Mouse (Mus musculus) midbrain, embryonic 16.5 days (tissue): Measurements from ENCODE around the gene Babam1. TPM values are rescaled to one million over a fixed set of nuclear protein-coding genes. Genes with fewer than 3 reads are reported as not detected.

ENCODE experiments used
- ATAC-seq: fragments of 200-750 bp; cut with Nextera tagmentation; 2 replicates; pipeline ENCODE4 v1.8.0; 2017; ENCODE audit warnings: moderate TSS enrichment
- H3K27ac ChIP-seq: fragments of 300-500 bp; sonication (generic); 2 replicates; pipeline ENCODE4 v1.5.1; 2014; ENCODE audit warnings: mild to moderate bottlenecking, low read length, mixed read lengths
- H3K27me3 ChIP-seq: fragments of 300-500 bp; sonication (generic); 2 replicates; pipeline ENCODE4 v1.6.1; 2014; ENCODE audit warnings: low read depth, low read length, mixed read lengths; ENCODE audit not compliant: control insufficient read depth, insufficient read depth
- H3K36me3 ChIP-seq: fragments of 300-500 bp; sonication (generic); 2 replicates; pipeline ENCODE4 v1.6.1; 2014; ENCODE audit warnings: mild to moderate bottlenecking, low read length, moderate library complexity, mixed read lengths; ENCODE audit not compliant: control insufficient read depth, insufficient read depth
- H3K4me1 ChIP-seq: fragments of 300-500 bp; sonication (generic); 2 replicates; pipeline ENCODE4 v1.6.1; 2014; ENCODE audit warnings: mild to moderate bottlenecking, low read length, mixed read lengths; ENCODE audit not compliant: control insufficient read depth, insufficient read depth
- H3K4me2 ChIP-seq: fragments of 300-500 bp; sonication (generic); 2 replicates; pipeline ENCODE4 v1.6.1; 2014; ENCODE audit warnings: mild to moderate bottlenecking, low read length, mixed read lengths
- H3K4me3 ChIP-seq: fragments of 300-500 bp; sonication (generic); 2 replicates; pipeline ENCODE4 v1.5.1; 2014; ENCODE audit warnings: low read depth, mild to moderate bottlenecking, low read length, moderate library complexity, mixed read lengths
- H3K9ac ChIP-seq: fragments of 300-500 bp; sonication (generic); 2 replicates; pipeline ENCODE4 v1.6.1; 2014; ENCODE audit warnings: low read depth, low read length, mixed read lengths
- H3K9me3 ChIP-seq: fragments of 300-500 bp; sonication (generic); replicated peaks from 2 replicates; pipeline ENCODE4 v1.6.1; 2014; ENCODE audit warnings: mild to moderate bottlenecking, low read length, mixed read lengths; ENCODE audit not compliant: control insufficient read depth, poor library complexity, severe bottlenecking
- WGBS: fragments of 180-500 bp; shearing (Covaris S2); extraction: QIAGEN DNeasy Blood & Tissue Kit; methylation state at CpG from one replicate; pipeline ENCODE4 v1.1.7; 2014; 5-methylcytosine and 5-hydroxymethylcytosine counted together
- polyA plus RNA-seq: library from polyadenylated mRNA; unstranded; fragments of >200 nt; fragmentation: Nextera tagmentation; extraction: Ambion mirVana; gene quantifications from 2 replicates; pipeline ENCODE4 v1.2.1, GENCODE M21; 2015

Babam1 gene
- polyA plus RNA-seq, 1 experiment from 2014 or later = 89.8 TPM

DNA sequence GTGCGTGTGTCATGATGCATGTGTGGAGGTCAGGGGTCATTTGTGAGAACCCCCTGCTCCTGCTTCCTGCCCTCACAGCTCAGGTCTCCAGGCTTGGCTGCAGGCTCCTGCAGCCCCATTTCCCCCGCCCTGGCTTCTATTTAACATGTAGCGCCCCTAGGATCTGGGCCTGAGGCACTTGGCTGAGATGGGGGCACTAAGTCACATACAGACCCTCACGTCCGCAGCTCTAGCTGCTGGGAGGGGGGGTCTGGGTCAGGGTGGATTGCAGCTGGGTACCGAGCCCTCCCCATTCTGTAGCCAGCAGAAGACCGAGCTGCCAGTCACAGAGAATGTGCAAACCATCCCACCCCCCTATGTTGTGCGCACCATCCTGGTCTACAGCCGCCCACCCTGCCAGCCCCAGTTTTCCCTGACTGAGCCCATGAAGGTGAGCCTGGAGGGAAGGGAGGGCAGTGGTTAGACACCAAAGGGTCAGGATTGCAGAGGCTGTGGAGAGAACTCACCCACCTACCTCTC, 5.8 kb downstream of the Babam1 start:
- Histone ChIP-seq H3K4me2 (no peak overlapping the region), H3K4me3 (no peak overlapping the region), H3K4me1 (peaks cover 17% of the 10 kb centered on the region), H3K9ac (no peak overlapping the region), H3K27me3 (no peaks in the 10 kb centered on the region), H3K36me3 (peaks cover 4% of the 10 kb centered on the region; the same call in 1 of the 2 replicates), H3K27ac (no peak overlapping the region), H3K9me3 (no peaks in the 10 kb centered on the region)
- 88% methylated on average over 9 of the region's 9 CpGs for WGBS
- no peak for ATAC-seq

DNA sequence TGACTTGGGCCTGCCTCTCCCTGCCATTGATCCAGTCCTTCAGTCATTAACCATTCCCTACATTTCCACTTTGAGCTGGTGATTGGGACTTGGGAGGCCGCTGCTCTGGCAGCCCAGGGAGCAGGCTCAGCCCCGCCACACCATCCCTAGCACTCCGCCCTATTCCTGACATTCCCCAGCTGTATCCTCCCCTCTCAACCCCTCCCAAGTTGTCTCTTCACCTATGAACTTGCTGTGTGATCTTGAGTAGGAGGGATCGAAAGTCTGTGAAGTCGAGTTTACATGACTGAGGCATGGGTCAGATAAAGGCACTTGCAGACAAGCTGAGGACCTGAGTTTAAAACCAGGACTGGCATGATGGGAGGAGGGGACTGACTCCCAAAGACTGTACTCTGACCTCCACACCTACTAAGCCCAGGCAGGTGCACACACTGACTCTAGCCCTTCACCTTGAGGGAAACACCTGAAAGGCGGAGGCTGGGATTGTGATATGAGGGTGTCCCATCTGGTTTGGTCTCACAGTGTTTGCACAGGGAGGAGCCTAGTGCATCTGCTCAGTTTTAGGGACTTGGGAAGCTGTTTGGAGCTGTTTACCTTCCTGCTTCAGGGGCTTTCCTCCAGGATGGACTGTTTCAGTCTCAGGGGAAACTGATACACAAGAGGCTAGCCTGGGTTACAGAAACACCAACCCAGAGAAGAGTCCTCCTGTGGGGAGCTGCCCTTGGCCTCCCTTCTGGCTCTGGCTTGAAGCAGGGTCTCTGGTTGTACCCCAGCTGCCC, 6.6 kb downstream of the Babam1 start:
- 88% methylated on average over 6 of the region's 6 CpGs for WGBS
- no peak for ATAC-seq

DNA sequence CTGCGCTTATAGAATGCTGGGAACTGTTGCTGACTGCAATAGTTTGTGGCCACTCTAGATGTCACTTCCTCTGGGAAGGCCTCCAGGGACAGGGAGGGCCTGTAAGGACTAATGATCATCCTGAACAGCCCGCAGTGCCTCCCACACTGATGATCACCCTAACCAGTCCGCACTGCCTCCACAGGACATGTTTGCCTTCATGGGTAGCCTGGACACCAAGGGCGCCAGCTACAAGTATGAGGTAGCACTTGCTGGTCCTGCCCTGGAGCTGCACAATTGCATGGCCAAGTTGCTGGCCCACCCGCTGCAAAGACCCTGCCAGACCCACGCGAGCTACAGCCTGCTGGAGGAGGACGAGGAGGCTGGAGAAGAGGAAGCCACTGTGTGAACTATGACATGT, 7.3 kb downstream of the Babam1 start:
- Histone ChIP-seq H3K27ac (no peak overlapping the region), H3K9ac (no peak overlapping the region), H3K4me1 (peaks cover 13% of the 10 kb centered on the region; the same call in 1 of the 2 replicates), H3K9me3 (no peaks in the 10 kb centered on the region), H3K36me3 (peaks cover 4% of the 10 kb centered on the region; the same call in 1 of the 2 replicates), H3K4me3 (no peak overlapping the region), H3K27me3 (no peaks in the 10 kb centered on the region), H3K4me2 (no peak overlapping the region)
- 91% methylated on average over 8 of the region's 8 CpGs for WGBS
- ATAC-seq = no peak

More for the DNA sequence above, 6.6 kb downstream of the Babam1 start:
- Histone ChIP-seq H3K36me3 (peaks cover 4% of the 10 kb centered on the region; the same call in 1 of the 2 replicates), H3K4me2 (no peak overlapping the region), H3K4me3 (no peak overlapping the region), H3K4me1 (peaks cover 13% of the 10 kb centered on the region; the same call in 1 of the 2 replicates), H3K27ac (no peak overlapping the region), H3K9me3 (no peaks in the 10 kb centered on the region), H3K9ac (no peak overlapping the region), H3K27me3 (no peaks in the 10 kb centered on the region)

DNA sequence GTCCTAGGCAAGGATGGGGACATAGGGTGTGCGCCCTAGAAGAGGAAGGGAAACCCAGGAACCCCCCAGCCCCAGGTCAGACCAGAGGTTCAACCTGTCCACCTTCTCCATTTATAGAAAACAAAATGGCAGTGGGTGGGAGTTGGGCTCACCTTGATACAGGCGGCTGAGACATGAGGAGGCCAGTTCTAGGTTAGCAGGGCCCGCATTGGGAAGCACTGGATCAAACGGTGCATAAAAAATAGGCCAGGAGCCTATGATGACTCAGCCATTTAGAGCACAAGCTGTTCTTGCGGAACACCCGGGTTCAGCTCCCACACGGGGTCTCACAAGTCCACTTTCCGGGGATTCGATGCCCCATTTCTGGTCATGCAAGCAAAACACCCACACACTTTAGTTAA, 8.3 kb downstream of the Babam1 start:
- no peak for ATAC-seq
- H3K9ac ChIP-seq = no peak overlapping the region
- no peak overlapping the region for H3K27ac ChIP-seq
- 91% methylated on average over 9 of the region's 9 CpGs for WGBS
- H3K27me3 ChIP-seq = no peaks in the 10 kb centered on the region
- H3K4me3 ChIP-seq = no peak overlapping the region
- peaks cover 13% of the 10 kb centered on the region; the same call in 1 of the 2 replicates for H3K4me1 ChIP-seq
- no peaks in the 10 kb centered on the region for H3K36me3 ChIP-seq
- H3K4me2 ChIP-seq = no peak overlapping the region; the same call in 1 of the 2 replicates
- H3K9me3 ChIP-seq = no peaks in the 10 kb centered on the region

DNA sequence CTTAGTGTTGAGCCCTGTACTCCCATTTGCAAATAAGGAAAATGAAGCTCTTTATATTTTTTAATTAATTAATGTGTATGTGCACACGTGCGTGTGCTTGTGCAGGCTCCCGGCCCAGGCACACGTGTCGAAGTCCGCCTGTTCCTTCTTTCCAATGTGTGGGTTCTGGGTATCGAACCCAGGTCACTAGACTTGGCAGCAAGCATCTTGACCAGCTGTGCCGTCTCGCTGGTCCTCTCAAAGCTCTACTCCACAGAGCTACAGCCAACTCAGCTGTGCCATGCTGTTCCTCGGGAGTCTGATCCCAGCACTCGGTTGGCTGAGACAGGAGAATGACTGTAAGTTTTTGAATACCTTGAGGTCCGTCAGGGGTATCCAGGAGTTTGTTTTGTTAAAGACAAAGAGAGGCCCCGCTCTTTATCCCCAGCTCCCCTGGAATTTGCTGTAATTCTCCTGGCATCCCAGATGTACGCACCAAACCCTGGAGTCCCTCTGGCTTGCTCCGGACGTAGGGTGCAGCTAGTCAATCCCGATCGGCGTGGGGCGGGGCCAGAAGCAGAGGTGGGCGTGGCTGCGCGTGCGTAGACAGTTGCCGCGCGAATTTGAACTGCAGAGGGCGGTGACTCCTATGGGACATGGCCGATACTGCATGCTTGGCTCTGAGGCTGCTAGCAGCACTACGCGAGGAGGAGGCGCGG, 8.9 kb downstream of the Babam1 start, which contains the start of gene Ankle1:
Gene Ankle1, plus strand, starts transcription at position 610 of the 698 bp plus-strand sequence.
- Histone ChIP-seq H3K4me3 (peak within 1 kb of the TSS; percentile 47), H3K9ac (peak within 1 kb of the TSS; percentile 52), H3K27me3 (no peaks in the 10 kb centered on the region), H3K27ac (0 out of 2 replicates have a peak within 1 kb of the TSS, but pooled peaks have one; percentile 17), H3K9me3 (no peaks in the 10 kb centered on the region), H3K4me2 (peak within 1 kb of the TSS; percentile 97), H3K4me1 (peaks cover 13% of the 10 kb centered on the region; the same call in 1 of the 2 replicates), H3K36me3 (no peaks in the 10 kb centered on the region)
- ATAC-seq = peak; percentile 90
- 17% methylated on average over 33 of the region's 33 CpGs for WGBS

DNA sequence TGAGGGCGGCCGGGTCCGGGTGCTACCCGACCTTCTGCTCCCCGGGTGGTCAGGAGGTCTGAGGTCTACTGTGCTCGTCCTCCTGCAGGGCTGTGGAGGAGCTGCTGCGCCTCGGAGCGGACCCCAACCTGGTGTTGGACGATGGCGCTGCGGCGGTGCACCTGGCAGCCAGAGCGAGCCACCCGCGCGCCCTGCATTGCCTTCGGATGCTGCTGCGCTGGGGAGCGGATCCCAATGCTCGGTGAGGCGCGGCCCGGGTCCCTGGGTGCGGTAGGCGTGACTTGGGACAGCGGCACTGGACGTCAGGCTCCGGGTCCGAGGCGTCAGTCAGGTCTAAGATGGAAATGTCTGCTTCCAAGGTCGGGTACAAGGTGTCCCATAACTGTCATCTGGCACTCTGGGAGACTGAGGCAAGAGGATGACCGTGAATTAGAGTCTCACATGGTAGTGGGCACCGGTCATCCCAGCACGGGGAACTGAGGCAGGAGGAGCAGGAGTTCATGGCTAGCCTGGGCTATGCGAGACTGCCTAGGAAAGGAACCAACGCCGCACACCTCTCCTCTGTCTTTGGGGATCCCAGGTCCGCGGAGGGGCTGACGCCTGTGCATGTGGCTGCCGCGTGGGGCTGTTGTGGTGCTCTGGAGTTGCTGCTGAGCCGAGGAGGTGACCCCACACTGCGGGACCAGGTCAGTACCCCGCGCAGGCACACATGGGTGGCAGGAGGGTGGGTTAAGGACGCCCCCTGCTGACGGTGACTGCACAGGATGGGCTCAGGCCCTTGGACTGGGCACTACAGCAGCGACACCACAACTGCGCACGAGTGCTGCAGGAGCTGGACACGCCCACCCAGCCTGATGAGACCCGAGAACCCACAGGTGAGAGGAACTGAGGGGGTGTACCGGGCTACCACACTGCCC, 9.7 kb downstream of the Babam1 start:
- peak overlapping the region; percentile 47 for H3K4me3 ChIP-seq
- ATAC-seq = peak; percentile 43; the same call in 1 of the 2 replicates
- no peaks in the 10 kb centered on the region for H3K9me3 ChIP-seq
- no peaks in the 10 kb centered on the region for H3K27me3 ChIP-seq
- H3K4me2 ChIP-seq = peak overlapping the region; percentile 97
- peak overlapping the region; percentile 46 for H3K9ac ChIP-seq
- H3K4me1 ChIP-seq = peaks cover 13% of the 10 kb centered on the region; the same call in 1 of the 2 replicates
- under 1% methylated on average over 55 of the region's 55 CpGs for WGBS
- no peaks in the 10 kb centered on the region for H3K36me3 ChIP-seq
- H3K27ac ChIP-seq = no peak overlapping the region

DNA sequence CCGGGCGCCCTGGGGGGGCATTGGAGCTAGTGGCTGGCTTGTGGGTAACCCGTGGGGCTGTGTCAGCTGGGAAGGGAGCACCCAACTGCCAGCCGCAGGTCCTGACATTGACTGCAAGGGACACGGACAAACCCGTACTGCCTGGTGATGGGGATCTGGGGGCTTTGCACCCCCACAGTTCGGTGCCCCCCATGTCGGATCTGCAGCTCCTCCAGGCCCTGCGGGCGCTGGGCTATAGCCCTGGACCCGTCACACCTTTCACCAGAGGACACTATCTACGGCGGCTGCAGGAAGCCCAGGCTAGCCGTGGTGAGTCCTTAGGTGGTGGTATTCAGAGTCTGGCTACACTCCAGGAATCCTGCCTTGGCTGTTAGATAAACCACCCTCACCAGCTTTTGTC, 10.8 kb downstream of the Babam1 start:
- peaks cover 13% of the 10 kb centered on the region; the same call in 1 of the 2 replicates for H3K4me1 ChIP-seq
- no peak overlapping the region for H3K4me3 ChIP-seq
- no peak overlapping the region for H3K27ac ChIP-seq
- no peaks in the 10 kb centered on the region for H3K9me3 ChIP-seq
- 90% methylated on average over 14 of the region's 14 CpGs for WGBS
- no peaks in the 10 kb centered on the region for H3K36me3 ChIP-seq
- no peaks in the 10 kb centered on the region for H3K27me3 ChIP-seq
- no peak overlapping the region for H3K9ac ChIP-seq
- H3K4me2 ChIP-seq = no peak overlapping the region
- no peak for ATAC-seq

DNA sequence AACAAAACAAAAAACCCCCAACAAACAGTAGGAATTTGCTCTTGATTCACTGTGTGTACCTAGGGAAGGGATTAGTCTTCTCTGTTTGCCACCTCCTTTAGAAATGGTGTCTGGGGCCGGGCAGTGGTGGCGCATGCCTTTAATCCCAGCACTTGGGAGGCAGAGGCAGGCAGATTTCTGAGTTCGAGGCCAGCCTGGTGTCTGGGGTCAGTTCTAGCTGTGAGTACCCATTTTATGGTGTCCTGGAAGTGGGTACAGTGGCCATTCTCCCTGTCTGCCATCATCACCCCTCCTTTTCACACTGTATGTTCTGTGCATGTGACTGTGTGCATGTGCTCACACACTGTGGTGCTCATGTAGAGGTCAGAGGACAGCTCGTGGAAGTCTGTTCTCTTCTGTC, 11.6 kb downstream of the Babam1 start:
- no peak overlapping the region for H3K4me3 ChIP-seq
- no peak for ATAC-seq
- peaks cover 13% of the 10 kb centered on the region; the same call in 1 of the 2 replicates for H3K4me1 ChIP-seq
- WGBS = 96% methylated on average over 4 of the region's 4 CpGs
- H3K36me3 ChIP-seq = no peaks in the 10 kb centered on the region
- H3K27ac ChIP-seq = no peak overlapping the region
- H3K4me2 ChIP-seq = no peak overlapping the region
- no peak overlapping the region for H3K9ac ChIP-seq
- H3K9me3 ChIP-seq = no peaks in the 10 kb centered on the region
- no peaks in the 10 kb centered on the region for H3K27me3 ChIP-seq
